Mouse (Mus musculus): ENCODE data around the gene Igsf9b. TPM values are rescaled to one million over a fixed set of nuclear protein-coding genes. Genes with fewer than 3 reads are reported as not detected.

Igsf9b gene
- total RNA-seq, 2 experiments from 2014 or later: not detected

Other genes starting within 250 kb of the Igsf9b start
- not detected in 2 replicates for gene Jam3, start 143.8 kb upstream of the Igsf9b start, total RNA-seq (2014; fragmentation: Nextera tagmentation)
- not detected in 2 replicates for gene Jam3, start 143.8 kb upstream of the Igsf9b start, total RNA-seq (2017)
- not detected in 2 replicates for gene Spata19, start 97.6 kb downstream of the Igsf9b start, total RNA-seq (2014; fragmentation: Nextera tagmentation)
- gene Spata19, start 97.6 kb downstream of the Igsf9b start, total RNA-seq (2017): not detected in 2 replicates